Mouse (Mus musculus) kidney, postnatal 14 days (tissue): ENCODE measurements around the gene Hcn1.
A peak's percentile ranks its signal among the peaks of the same experiment; 100 is the strongest.

Experiments
- DNase-seq: peaks from one replicate; pipeline ENCODE4 v3.0.0; 2022; ENCODE audit warnings: mixed read lengths

Gene Hcn1

DNA sequence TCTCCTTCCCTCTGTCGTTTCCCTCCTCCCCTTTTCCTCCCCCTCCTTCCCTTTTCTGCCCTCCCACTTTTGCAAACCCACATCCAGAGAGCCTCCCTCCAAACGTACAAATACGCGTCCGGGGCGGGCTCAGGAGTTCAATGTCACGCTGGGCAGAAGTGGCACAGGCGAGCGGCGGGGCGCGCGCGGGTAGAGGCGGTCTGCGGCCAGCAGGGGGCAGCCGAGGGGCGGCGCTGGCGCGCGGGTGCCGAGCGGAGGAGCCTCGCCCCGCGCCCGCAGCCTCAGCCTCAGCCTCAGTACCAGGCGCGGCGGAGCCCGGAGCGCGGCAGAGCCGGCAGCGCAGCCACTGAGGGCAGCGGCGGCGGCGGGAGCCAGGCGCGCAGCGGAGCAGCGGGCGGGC is at the start of gene Hcn1:
TSS of gene Hcn1 (plus strand) at position 140 of the 400 bp plus-strand sequence.
- peak; percentile 65 for DNase-seq

DNA sequence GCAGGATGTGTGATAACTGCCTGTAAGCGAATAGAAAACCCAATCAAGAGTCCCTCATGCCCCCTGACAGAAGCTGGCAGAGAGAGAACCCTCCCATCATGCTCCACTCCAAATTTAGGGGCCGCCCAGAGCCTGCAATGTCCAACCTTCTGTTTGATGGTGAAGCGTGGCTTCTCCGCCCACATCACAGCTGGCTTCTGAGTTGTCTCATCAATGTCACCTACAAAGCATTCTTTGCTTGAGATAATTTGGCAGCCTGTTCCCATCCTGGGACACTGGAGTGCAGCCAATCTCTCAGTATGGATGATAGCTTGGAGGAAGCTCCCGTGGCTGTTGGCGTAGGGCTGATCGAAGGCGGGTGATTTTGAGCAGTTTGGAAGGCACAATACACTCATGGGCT is 34.9 kb upstream of the Hcn1 start:
- no peak for DNase-seq

- no peak for DNase-seq
Measured at GRCm38 (mm10) chr13:117571747-117572146, 30.4 kb upstream of the Hcn1 start.

DNA sequence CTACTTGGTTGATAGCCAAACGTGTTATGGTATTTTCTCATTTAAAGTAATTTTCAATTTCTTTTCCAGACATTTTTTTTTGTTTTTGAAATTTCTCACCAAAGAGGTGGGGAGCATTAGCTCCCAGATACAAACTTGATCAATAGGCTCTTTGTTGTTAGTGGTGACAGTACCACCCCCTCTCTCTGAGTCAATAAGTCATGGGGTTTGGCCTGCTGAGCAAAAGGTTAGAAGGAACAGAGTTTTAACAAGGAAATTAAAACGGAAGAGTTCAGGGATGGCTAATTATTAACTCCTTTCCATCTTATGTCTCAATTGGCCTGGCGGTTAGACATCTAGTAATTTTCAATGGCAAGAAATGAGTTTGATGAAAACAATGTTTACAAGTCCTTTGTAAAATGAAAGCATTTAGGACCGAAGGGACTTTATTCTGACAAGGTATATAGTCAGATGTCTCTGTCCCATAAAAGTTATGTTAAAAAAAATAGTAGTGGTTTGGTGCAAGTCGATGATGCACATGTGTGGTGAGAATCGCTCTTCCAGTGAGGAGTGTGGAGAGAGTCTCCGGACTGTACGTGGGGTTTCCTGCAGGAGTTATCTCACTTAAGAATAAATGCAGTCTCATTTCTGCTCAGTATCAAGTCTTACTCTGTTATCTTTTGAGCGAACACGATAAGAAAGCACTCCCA is 7.5 kb upstream of the Hcn1 start:
- DNase-seq = no peak

DNA sequence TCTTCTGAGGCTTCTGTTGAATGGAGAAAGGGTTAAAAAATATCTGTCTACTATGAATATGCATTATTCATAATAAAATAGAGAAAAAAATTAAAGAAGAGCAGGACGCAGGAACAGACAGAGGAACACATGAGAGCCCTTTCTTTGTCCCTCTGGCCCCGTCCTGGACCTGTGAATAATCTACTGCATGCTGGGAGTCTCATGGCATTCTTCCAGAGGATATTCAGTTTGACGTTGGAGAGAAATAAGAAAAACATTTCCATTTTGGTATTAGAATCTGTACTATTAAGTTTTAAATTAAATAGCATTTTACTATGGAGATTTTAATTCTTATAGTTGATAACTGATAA is 7.0 kb upstream of the Hcn1 start:
- no peak for DNase-seq

DNA sequence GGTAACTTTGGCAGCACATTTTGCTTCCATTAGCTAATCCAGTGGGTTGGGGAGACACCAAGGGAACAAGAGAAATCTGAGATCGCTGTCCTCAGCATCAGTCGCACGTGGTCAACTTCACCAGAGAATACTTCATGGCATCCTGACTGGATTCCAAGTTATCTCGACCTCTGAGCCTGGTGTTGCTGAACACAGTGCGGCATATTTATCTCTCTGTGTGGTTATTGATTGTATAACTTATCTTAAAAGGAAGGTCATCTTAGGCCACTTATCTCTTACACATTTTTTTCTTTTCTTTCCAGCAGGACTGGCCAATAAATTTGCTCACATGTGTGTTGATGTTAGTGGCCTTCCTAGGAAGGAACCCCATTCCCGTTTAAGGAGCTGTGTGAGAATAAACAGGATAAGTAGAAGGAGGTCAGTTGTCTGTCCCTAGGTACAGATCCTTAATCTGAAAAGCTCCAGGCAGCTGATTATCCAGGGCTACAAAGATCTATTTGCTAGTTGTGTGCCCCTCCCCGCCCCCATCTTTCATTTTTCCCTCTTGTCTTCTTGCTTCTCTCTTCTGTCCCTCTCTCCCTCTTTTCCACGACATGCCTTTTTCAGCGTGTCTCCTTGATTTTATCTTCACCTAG is 672 bp upstream of the Hcn1 start:
- no peak for DNase-seq

- DNase-seq = no peak
Measured at GRCm38 (mm10) chr13:117602617-117603358, 668 bp downstream of the Hcn1 start.

GRCm38 (mm10) chr13:117603421-117603820 is 1.3 kb downstream of the Hcn1 start:
- no peak for DNase-seq

GRCm38 (mm10) chr13:117604073-117604472 is 2.0 kb downstream of the Hcn1 start:
- peak; percentile 29 for DNase-seq

DNA sequence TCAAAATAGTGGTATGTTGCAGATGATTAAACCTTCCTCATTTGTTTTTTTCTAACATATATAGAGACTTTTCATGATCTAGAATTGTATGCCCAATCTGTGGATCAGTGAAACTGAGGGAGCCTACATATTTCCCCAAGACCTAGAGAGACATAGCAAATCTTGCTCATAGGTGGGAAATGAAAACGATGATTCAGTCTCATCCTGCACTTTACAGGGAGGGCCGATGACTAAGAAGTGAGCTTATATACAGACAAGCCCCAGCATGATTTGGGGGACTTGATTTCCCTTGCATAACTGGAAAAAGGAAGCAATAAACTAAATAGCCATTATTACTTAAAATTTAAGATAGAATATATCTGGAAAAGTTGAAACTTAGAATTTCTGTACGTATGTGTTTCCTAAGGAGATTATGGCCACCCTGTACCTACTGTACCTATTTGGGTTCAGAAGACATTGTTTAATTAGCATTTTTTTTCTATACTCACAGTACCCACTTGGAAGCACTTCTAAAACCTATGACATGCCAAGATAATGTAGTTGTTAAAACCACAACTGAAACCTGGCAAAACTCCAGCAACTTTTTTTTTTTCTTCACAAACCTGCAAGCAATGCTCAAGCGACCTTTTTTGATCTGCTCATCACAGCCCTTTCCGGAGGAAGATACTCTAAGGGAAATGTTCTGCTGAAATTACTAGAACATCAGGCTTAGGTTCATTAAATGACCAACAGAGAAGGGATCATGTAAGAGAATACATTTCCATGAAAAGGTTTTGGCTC is 3.0 kb downstream of the Hcn1 start:
- no peak for DNase-seq

GRCm38 (mm10) chr13:117611881-117612280 is 9.8 kb downstream of the Hcn1 start:
- no peak for DNase-seq

DNA sequence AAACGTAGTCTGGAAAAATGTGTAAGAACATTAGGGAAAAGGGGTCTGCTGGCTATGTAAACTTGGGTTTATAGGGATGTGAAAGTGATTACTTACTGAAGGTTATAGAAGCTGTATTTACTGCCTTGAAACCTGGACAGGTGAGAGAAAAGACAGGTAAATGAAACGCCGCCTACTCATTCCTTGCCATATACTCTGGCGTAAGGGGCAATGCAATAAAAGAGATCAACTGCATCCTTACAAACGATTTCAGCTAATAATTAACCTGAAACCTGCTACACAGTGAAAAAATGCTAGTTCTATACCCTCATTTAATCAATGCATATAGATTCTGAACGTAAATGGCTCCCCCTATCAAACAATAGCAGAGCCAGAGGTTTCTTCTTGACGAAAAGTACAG is 17.4 kb downstream of the Hcn1 start:
- DNase-seq = no peak

GRCm38 (mm10) chr13:117657501-117657900 is 55.4 kb downstream of the Hcn1 start:
- DNase-seq = no peak

DNA sequence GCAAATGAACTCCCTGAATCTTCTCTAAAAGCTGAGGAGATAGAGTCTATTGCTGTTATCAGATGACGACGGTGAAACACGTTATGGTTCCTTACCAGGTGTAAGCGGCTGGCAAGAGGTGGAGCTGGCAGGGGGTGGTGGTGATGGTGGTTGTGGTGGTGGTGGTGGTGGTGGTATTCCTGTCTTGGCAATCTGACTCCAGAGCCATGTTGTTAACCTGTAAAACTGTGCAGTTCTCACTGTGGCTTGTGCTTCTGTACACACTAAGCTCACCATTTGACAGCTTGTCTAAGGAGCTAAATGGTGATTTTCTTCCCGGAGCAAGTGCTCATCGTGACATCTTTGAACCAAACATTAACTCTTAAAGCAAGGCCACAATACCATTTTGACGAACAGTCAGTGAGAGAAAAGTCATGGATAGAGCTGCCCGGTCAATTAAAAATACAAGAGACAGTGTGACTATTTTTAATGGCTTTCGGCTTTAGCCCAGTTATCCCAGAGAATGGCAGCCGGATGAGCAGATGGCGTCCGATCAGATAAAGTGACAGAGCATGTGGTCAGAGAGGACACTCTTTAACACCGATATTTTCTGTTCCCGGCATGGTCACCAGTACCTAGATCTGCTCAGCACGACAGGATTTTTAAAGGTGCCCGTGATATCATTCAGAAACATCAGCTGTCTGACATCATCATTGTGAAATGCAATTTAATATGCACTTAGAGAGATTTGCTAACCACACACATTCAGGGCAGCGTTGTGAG is 56.5 kb downstream of the Hcn1 start:
- no peak for DNase-seq

- DNase-seq = no peak
Measured at GRCm38 (mm10) chr13:117659511-117659910, 57.4 kb downstream of the Hcn1 start.

DNA sequence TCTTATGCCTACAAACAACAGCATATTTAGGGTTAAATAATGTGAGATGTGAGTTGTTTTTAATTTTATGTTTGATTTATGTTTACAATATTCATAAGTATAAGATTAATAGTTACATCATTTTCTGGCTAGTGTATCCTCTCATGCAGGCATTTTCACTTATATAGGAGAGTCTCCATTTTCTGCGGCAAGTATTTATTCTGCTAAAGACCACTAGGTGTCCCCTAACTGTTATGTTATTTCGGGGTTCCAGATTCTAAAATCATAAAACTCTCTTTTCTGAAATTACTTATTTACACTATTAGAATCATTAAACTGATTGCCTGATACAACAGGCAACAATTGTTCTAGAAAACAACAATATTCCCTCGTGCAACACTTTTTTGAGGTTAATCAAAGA is 60.5 kb downstream of the Hcn1 start:
- no peak for DNase-seq

DNA sequence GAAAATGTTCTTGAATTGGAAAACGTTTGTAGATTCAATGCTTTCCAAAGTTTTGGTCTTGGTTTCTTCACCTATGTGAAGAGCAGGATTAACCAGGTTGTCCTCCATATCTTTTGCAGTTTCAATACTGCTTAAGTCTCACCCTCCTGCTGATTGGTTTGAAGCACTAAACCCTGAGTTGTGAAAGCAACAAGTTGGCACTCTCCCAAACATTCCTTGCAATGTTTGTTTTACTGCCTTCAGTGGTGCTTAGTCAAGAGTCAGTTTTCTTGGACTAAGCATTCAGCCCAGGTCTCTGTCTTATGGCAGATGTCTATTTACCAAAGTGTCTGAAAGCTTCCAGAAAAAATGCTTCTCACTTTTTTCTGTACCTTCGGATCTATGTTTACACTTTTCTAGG is 67.2 kb downstream of the Hcn1 start:
- DNase-seq = no peak

GRCm38 (mm10) chr13:117671851-117672250 is 69.7 kb downstream of the Hcn1 start:
- DNase-seq = no peak

DNA sequence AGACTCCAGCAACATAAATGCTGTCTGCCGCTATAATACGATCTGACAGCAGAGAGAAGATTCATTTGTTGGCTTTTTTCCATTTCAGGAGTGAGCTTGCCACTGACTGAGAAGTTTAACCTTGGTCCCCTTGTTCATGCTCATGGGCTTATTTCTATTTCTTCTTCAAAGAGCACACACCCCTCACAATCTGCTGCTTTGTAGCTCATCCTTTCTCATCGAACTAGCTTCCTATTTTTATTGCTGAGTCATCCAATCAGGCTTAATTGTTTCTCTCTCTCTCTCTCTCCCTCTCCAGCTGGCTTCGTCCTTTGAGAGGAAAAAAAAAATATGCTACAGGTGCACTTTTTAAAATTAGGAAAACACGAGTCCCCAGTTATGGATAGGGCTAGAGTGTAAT is 74.3 kb downstream of the Hcn1 start:
- DNase-seq = no peak

DNA sequence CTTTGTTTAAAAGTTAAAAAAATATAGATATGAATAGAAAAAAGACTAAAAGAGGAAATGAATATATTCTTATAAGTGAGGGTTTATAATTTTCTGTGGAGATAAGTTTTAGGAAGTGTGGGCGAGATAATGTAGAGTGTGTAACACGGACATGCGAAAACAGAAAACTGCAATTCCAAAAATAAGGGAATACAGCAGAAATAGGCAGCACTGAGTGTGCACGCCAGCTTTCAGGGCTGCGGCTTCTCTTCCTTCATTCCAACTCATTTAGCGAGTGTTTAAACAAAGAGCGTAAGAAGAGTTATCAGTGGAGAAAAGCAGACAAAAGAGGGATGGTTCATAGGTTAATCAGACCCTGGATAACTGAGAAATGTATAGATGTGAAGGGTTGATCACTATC is 85.5 kb downstream of the Hcn1 start:
- no peak for DNase-seq

DNA sequence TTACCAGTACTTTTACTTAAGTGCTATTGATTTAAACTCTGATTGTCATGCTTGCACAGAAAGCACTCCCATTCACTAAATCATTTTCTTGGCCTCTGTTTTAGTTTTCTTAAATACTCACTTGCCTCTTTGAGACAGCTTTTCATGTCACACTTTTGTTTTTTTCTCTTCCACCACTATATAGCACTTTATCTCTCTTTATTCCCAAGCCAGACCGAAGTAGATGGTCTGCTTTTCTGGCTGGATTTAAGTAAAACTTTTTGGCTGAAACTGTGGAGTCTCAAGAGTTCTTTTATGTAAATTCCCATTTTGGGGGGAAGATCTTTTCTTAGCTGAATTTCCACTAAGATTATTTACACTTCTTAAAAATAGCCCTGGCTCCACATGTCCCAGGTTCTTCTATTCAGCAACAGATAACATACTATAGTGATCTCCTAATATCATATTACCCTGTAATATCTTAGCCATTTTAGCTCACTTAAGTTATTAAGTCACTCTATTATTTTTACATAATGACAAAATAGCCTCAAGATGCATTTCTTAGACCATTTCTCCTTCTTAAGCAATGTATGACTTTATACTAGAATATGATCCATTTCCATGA is 92.7 kb downstream of the Hcn1 start:
- no peak for DNase-seq

DNA sequence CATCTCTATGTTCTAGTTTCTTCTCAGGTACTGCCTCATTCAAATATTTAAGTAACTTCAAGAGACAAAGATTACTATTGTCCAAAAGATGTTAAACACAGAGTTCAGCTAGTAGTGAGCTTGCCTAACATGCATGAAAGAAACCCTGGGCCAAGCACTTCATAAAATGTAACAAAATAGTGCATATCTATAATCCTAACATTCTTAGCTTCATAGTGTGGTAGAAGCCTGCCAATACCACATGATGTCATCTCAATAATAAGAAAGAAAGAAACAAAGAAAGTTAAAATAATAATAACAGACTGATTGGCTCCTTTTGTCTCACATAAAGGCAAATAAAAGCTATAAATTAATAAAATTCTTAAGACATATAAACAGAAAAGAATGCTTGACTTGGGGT is 103.5 kb downstream of the Hcn1 start:
- DNase-seq = no peak
